Mouse (Mus musculus): ENCODE data around the gene Atp2b4. TPM values are rescaled to one million over a fixed set of nuclear protein-coding genes. Genes with fewer than 3 reads are reported as not detected.

The Atp2b4 gene
- total RNA-seq, 4 experiments from 2014 or later = 85.7 to 102 (median 91.8) TPM

- DNase-seq (ENCODE audit: low spot score in 2 of 2) = no peak
These were observed 1.9 kb downstream of the Atp2b4 start for GRCm38 (mm10) chr1:133798821-133799415.

- DNase-seq (ENCODE audit: low spot score in 2 of 2) = no peak
These were observed 2.6 kb downstream of the Atp2b4 start for GRCm38 (mm10) chr1:133797979-133798820.

GRCm38 (mm10) chr1:133797327-133797978 is 3.4 kb downstream of the Atp2b4 start:
- DNase-seq (ENCODE audit: low spot score in 2 of 2) = no peak

- no peak for DNase-seq (ENCODE audit: low spot score in 2 of 2)
These were observed 7.2 kb downstream of the Atp2b4 start for GRCm38 (mm10) chr1:133793646-133794045.

GRCm38 (mm10) chr1:133790011-133790410 is 10.8 kb downstream of the Atp2b4 start:
- DNase-seq (ENCODE audit: low spot score in 2 of 2) = no peak

- DNase-seq (ENCODE audit: low spot score in 2 of 2) = no peak
These were observed 12.0 kb downstream of the Atp2b4 start for GRCm38 (mm10) chr1:133788864-133789263.

GRCm38 (mm10) chr1:133787500-133788210 is 13.2 kb downstream of the Atp2b4 start:
- no peak for DNase-seq (ENCODE audit: low spot score in 2 of 2)

GRCm38 (mm10) chr1:133784621-133785020 is 16.2 kb downstream of the Atp2b4 start:
- no peak for DNase-seq (ENCODE audit: low spot score in 2 of 2)

- no peak for DNase-seq (ENCODE audit: low spot score in 2 of 2)
These were observed 19.3 kb downstream of the Atp2b4 start for GRCm38 (mm10) chr1:133781531-133781930.

GRCm38 (mm10) chr1:133779043-133779442 is 21.8 kb downstream of the Atp2b4 start:
- no peak for DNase-seq (ENCODE audit: low spot score in 2 of 2)

GRCm38 (mm10) chr1:133777651-133778231 is 23.1 kb downstream of the Atp2b4 start:
- DNase-seq (ENCODE audit: low spot score in 2 of 2) = no peak

GRCm38 (mm10) chr1:133772553-133772952 is 28.3 kb downstream of the Atp2b4 start:
- no peak for DNase-seq (ENCODE audit: low spot score in 2 of 2)

- no peak for DNase-seq (ENCODE audit: low spot score in 2 of 2)
These were observed 28.9 kb downstream of the Atp2b4 start for GRCm38 (mm10) chr1:133771831-133772399.

- no peak for DNase-seq (ENCODE audit: low spot score in 2 of 2)
These were observed 32.8 kb downstream of the Atp2b4 start for GRCm38 (mm10) chr1:133767994-133768393.

GRCm38 (mm10) chr1:133766901-133767529 is 33.8 kb downstream of the Atp2b4 start:
- DNase-seq (ENCODE audit: low spot score in 2 of 2) = no peak

GRCm38 (mm10) chr1:133765376-133765775 is 35.5 kb downstream of the Atp2b4 start:
- DNase-seq (ENCODE audit: low spot score in 2 of 2) = no peak

GRCm38 (mm10) chr1:133762946-133763422 is 37.9 kb downstream of the Atp2b4 start:
- peak; percentile 43 to 48 for DNase-seq (ENCODE audit: low spot score in 2 of 2)

GRCm38 (mm10) chr1:133761278-133761677 is 39.6 kb downstream of the Atp2b4 start:
- no peak for DNase-seq (ENCODE audit: low spot score in 2 of 2)

GRCm38 (mm10) chr1:133754317-133754868 is 46.4 kb downstream of the Atp2b4 start:
- no peak for DNase-seq (ENCODE audit: low spot score in 2 of 2)

GRCm38 (mm10) chr1:133753325-133753724 is 47.5 kb downstream of the Atp2b4 start:
- DNase-seq (ENCODE audit: low spot score in 2 of 2) = no peak

Data from layer of hippocampus, adult 8-10 months (tissue).